Mouse (Mus musculus): Measurements from ENCODE around the gene Emc8.

DNA sequence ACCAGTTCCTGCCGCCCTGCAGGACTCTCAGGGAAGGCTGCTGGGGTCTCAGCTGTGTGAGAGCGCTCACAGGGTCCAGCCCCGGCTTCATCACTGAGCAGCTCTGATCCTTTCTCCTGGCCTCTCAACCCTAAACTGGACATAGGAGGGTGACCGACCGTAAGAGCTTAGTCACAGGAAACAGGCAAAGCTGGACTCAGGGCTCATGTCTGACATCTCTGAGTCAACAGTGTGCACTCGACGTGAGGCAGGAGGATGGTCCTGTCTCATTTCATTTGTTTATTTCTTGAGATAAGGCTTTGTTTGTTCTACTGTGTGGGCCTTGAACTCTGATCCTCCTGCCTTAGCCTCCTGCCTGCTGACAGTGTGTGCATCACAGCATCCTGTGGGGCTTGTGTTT, 47.9 kb downstream of the Emc8 start:
- no peak for TF ChIP-seq CTCF (IDR thresholded peaks at IDR 0.05)
- no peak for TF ChIP-seq EP300 (IDR thresholded peaks at IDR 0.05)

Data from lung, postnatal 0 days (tissue).